Mouse (Mus musculus): ENCODE results near the gene Dis3l2.

GRCm38 (mm10) chr1:86709546-86709945 lies 5.9 kb downstream of the Dis3l2 start:
- TF ChIP-seq POLR2A (IDR thresholded peaks at IDR 0.05; ENCODE audit: low read depth, low read length) (no peak), SMC3 (IDR thresholded peaks at IDR 0.05; ENCODE audit: low read depth, low read length) (no peak), CTCF (conservative IDR thresholded peaks at IDR 0.05 in 1 of 2, IDR thresholded peaks at IDR 0.05 in 1 of 2; ENCODE audit: low read depth in 2 of 2, low read length in 2 of 2) (no peak), EP300 (IDR thresholded peaks at IDR 0.05; ENCODE audit: low read length) (no peak), USF1 (IDR thresholded peaks at IDR 0.05; ENCODE audit: low read depth, low read length) (no peak), HCFC1 (IDR thresholded peaks at IDR 0.05; ENCODE audit: low read depth, low read length) (no peak), MAFK (IDR thresholded peaks at IDR 0.05; ENCODE audit: insufficient replicate concordance, low read length) (no peak), TBP (conservative IDR thresholded peaks at IDR 0.05; ENCODE audit: low read depth, low read length) (no peak), CHD1 (IDR thresholded peaks at IDR 0.05; ENCODE audit: low read depth, low read length) (no peak), BHLHE40 (IDR thresholded peaks at IDR 0.05; ENCODE audit: low read depth, low read length) (no peak), E2F4 (IDR thresholded peaks at IDR 0.05; ENCODE audit: insufficient replicate concordance, low read depth, low read length) (no peak), TCF12 (IDR thresholded peaks at IDR 0.05; ENCODE audit: low read depth, low read length) (no peak), GABPA (IDR thresholded peaks at IDR 0.05; ENCODE audit: insufficient replicate concordance, low read depth, low read length) (no peak)

Measured in CH12.LX (cell line).